Mouse (Mus musculus) urinary bladder, postnatal 36 days (tissue): ENCODE results near the gene Farsb.

Source experiments
- DNase-seq, 2 experiments: peaks; one replicate each; pipeline ENCODE4 v3.0.0; 2022; ENCODE audit warnings: low spot score in 2 of 2, mixed read lengths in 1 of 2

Gene Farsb

GRCm38 (mm10) chr1:78420271-78420670 lies 68.4 kb downstream of the Farsb start:
- no peak for DNase-seq

- DNase-seq: peak; percentile 46 to 66
Observed at GRCm38 (mm10) chr1:78419593-78419992, 69.1 kb downstream of the Farsb start.

- DNase-seq: no peak
Observed at GRCm38 (mm10) chr1:78417154-78417911, 71.4 kb downstream of the Farsb start.

GRCm38 (mm10) chr1:78414421-78414820 lies 74.3 kb downstream of the Farsb start:
- no peak for DNase-seq

GRCm38 (mm10) chr1:78412668-78413067 lies 76.0 kb downstream of the Farsb start:
- no peak for DNase-seq

- DNase-seq: no peak
Observed at GRCm38 (mm10) chr1:78409396-78409795, 79.3 kb downstream of the Farsb start.

- no peak for DNase-seq
Observed at GRCm38 (mm10) chr1:78401413-78401812, 87.3 kb downstream of the Farsb start.

- no peak for DNase-seq
Observed at GRCm38 (mm10) chr1:78399755-78400154, 88.9 kb downstream of the Farsb start.

GRCm38 (mm10) chr1:78396320-78396913 lies 92.3 kb downstream of the Farsb start:
- DNase-seq: no peak

GRCm38 (mm10) chr1:78395737-78396136 lies 93.0 kb downstream of the Farsb start:
- DNase-seq: no peak

GRCm38 (mm10) chr1:78395191-78395735 lies 93.4 kb downstream of the Farsb start:
- DNase-seq: no peak

GRCm38 (mm10) chr1:78388848-78389247 lies 99.8 kb downstream of the Farsb start:
- DNase-seq: no peak

- no peak for DNase-seq
Observed at GRCm38 (mm10) chr1:78387854-78388253, 100.8 kb downstream of the Farsb start.

GRCm38 (mm10) chr1:78380950-78381349 lies 107.7 kb downstream of the Farsb start:
- DNase-seq: no peak

- DNase-seq: no peak
Observed at GRCm38 (mm10) chr1:78375058-78375457, 113.6 kb downstream of the Farsb start.

GRCm38 (mm10) chr1:78373836-78374235 lies 114.9 kb downstream of the Farsb start:
- DNase-seq: no peak

- DNase-seq: no peak
Observed at GRCm38 (mm10) chr1:78372316-78372715, 116.4 kb downstream of the Farsb start.

- DNase-seq: no peak
Observed at GRCm38 (mm10) chr1:78371569-78372236, 117.0 kb downstream of the Farsb start.

- DNase-seq: no peak
Observed at GRCm38 (mm10) chr1:78370121-78370520, 118.6 kb downstream of the Farsb start.
